Mouse (Mus musculus) left cerebral cortex, postnatal 36 days (tissue): ENCODE results near the gene Ppp1r12b. TPM values are rescaled to one million over a fixed set of nuclear protein-coding genes. Genes with fewer than 3 reads are reported as not detected.
"Not testable (repeated sequence)": the region's sequence is repeated elsewhere in the genome, so short reads cannot be mapped to it uniquely, and the experiment has no call there.

Experiments
- DNase-seq, 2 experiments: peaks; one replicate each; pipeline ENCODE4 v3.0.0; 2021 to 2022; ENCODE audit warnings: low spot score in 2 of 2, mixed read lengths in 1 of 2
- intact Hi-C: fragments of 180-260 bp; cut with DNase I; formaldehyde crosslinking; loops from one replicate; pipeline ENCODE4 v1.15.1; 2025
- total RNA-seq, 2 experiments: library from RNA; stranded (reverse); gene quantifications; 2 replicates each; pipeline ENCODE4 v1.2.3; 2021

The Ppp1r12b gene
- total RNA-seq, 2 experiments from 2014 or later = 75.6 to 88.7 TPM

GRCm38 (mm10) chr1:134858344-134859053 is 97.2 kb downstream of the Ppp1r12b start:
- DNase-seq = no peak
- intact Hi-C loops = no loop called here

- peak; percentile 67 to 69 for DNase-seq
- intact Hi-C loops = loop anchor here (5.0 kb wide), 1 partner anchor 217 kb away; no protein-coding TSS in a partner anchor
These were observed 101.3 kb downstream of the Ppp1r12b start for GRCm38 (mm10) chr1:134854325-134854982.

GRCm38 (mm10) chr1:134852797-134853196 is 102.9 kb downstream of the Ppp1r12b start:
- intact Hi-C loops = loop anchor here (5.0 kb wide), 1 partner anchor 215 kb away; no protein-coding TSS in a partner anchor
- DNase-seq = no peak

GRCm38 (mm10) chr1:134851211-134851610 is 104.5 kb downstream of the Ppp1r12b start:
- DNase-seq = no peak

GRCm38 (mm10) chr1:134850361-134850760 is 105.4 kb downstream of the Ppp1r12b start:
- intact Hi-C loops = loop anchor here (5.0 kb wide), 1 partner anchor 213 kb away; no protein-coding TSS in a partner anchor
- no peak for DNase-seq

More at GRCm38 (mm10) chr1:134851211-134851610, 104.5 kb downstream of the Ppp1r12b start:
- intact Hi-C loops = loop anchor here (5.0 kb wide), 1 partner anchor 214 kb away; no protein-coding TSS in a partner anchor

GRCm38 (mm10) chr1:134847851-134848250 is 107.9 kb downstream of the Ppp1r12b start:
- intact Hi-C loops = no loop called here
- no peak for DNase-seq

- intact Hi-C loops = no loop called here
- no peak for DNase-seq
These were observed 109.3 kb downstream of the Ppp1r12b start for GRCm38 (mm10) chr1:134846295-134846988.

- intact Hi-C loops = no loop called here
- no peak for DNase-seq
These were observed 112.4 kb downstream of the Ppp1r12b start for GRCm38 (mm10) chr1:134843369-134843768.

GRCm38 (mm10) chr1:134836909-134837480 is 118.7 kb downstream of the Ppp1r12b start:
- intact Hi-C loops = no loop called here
- DNase-seq = no peak

GRCm38 (mm10) chr1:134830881-134831280 is 124.9 kb downstream of the Ppp1r12b start:
- DNase-seq, intact Hi-C loops: not testable (repeated sequence)

- intact Hi-C loops = loop anchor here (5.0 kb wide), 1 partner anchor 192 kb away; no protein-coding TSS in a partner anchor
- no peak for DNase-seq
These were observed 126.1 kb downstream of the Ppp1r12b start for GRCm38 (mm10) chr1:134829635-134830034.

- no peak for DNase-seq
- intact Hi-C loops = loop anchor here (5.0 kb wide), 2 partner anchors 38 to 188 kb away; no protein-coding TSS in a partner anchor
These were observed 130.8 kb downstream of the Ppp1r12b start for GRCm38 (mm10) chr1:134824896-134825295.

- intact Hi-C loops = loop anchor here (5.0 kb wide), 1 partner anchor 37 kb away; no protein-coding TSS in a partner anchor
These were observed 131.9 kb downstream of the Ppp1r12b start for GRCm38 (mm10) chr1:134823842-134824241.

GRCm38 (mm10) chr1:134823323-134823722 is 132.4 kb downstream of the Ppp1r12b start:
- intact Hi-C loops = loop anchor here (5.0 kb wide), 1 partner anchor 36 kb away; no protein-coding TSS in a partner anchor
- DNase-seq = no peak

More at GRCm38 (mm10) chr1:134823842-134824241, 131.9 kb downstream of the Ppp1r12b start:
- no peak for DNase-seq

GRCm38 (mm10) chr1:134820882-134821281 is 134.9 kb downstream of the Ppp1r12b start:
- intact Hi-C loops = loop anchor here (5.0 kb wide), 1 partner anchor 34 kb away; no protein-coding TSS in a partner anchor
- DNase-seq = no peak

GRCm38 (mm10) chr1:134819196-134819595 is 136.5 kb downstream of the Ppp1r12b start:
- no peak for DNase-seq
- intact Hi-C loops = no loop called here

GRCm38 (mm10) chr1:134818716-134819115 is 137.0 kb downstream of the Ppp1r12b start:
- no peak for DNase-seq
- intact Hi-C loops = no loop called here

- intact Hi-C loops = no loop called here
- DNase-seq = no peak
These were observed 137.7 kb downstream of the Ppp1r12b start for GRCm38 (mm10) chr1:134817916-134818595.

- no peak for DNase-seq
- intact Hi-C loops = no loop called here
These were observed 138.6 kb downstream of the Ppp1r12b start for GRCm38 (mm10) chr1:134817120-134817519.
